8 mouse cellular contexts compared by ENCODE assay signal in genomic region chr6:17280939-17281756, GRCm38 (mm10). TPM values are rescaled to one million over a fixed set of nuclear protein-coding genes. Genes with fewer than 3 reads are reported as not detected.
A peak's percentile ranks its signal among the peaks of the same experiment; 100 is the strongest.
DNase-seq lines count a peak whose midpoint lies in the region; ATAC-seq and TF ChIP-seq lines count a peak whose summit lies in the region.

TSS of gene Cav2 (plus strand) at chr6:17281185.

- H3K36me3 ChIP-seq in heart, embryonic 10.5 days: no peaks in the 10 kb centered on the region
- H3K36me3 ChIP-seq in kidney, embryonic 14.5 days (ENCODE audit: control insufficient read depth, insufficient read depth, low read length): no peaks in the 10 kb centered on the region
- no peaks in the 10 kb centered on the region for H3K36me3 ChIP-seq in limb, embryonic 15.5 days
- H3K36me3 ChIP-seq in midbrain, embryonic 16.5 days (ENCODE audit: control insufficient read depth, insufficient read depth, low read length): no peaks in the 10 kb centered on the region

- WGBS in bone marrow, adult 2 months: under 1% methylated on average over 40 of the region's 40 CpGs
- whole genome bisulfite sequencing in heart, embryonic 10.5 days: under 1% methylated on average over 40 of the region's 40 CpGs
- WGBS in kidney, embryonic 14.5 days: 1% methylated on average over 40 of the region's 40 CpGs
- WGBS in limb, embryonic 15.5 days: under 1% methylated on average over 40 of the region's 40 CpGs
- WGBS in midbrain, embryonic 16.5 days: under 1% methylated on average over 40 of the region's 40 CpGs

- peak; percentile 92 for ATAC-seq in kidney, embryonic 14.5 days (ENCODE audit: low FRiP score, low TSS enrichment)
- peak; percentile 74; the same call in 1 of the 2 replicates for ATAC-seq in limb, embryonic 15.5 days (ENCODE audit: insufficient number of reproducible peaks, low FRiP score, low TSS enrichment, low read depth)
- ATAC-seq in midbrain, embryonic 16.5 days: peak; percentile 93

- peak; percentile 97 for DNase-seq in 3134 (ENCODE audit: extremely low read depth, insufficient read length, low spot score)
- DNase-seq in heart, embryonic 10.5 days (ENCODE audit: low spot score): peak; percentile 76
- DNase-seq in spleen, postnatal 10 days (ENCODE audit: low spot score in 2 of 2): peak; percentile 18 to 43

- TF ChIP-seq CTCF in bone marrow, adult 2 months (IDR thresholded peaks at IDR 0.05; ENCODE audit: control insufficient read depth, insufficient read depth, low read length): no peak
- TF ChIP-seq CTCF in embryonic fibroblast, embryonic 13.5 days (IDR thresholded peaks at IDR 0.05; ENCODE audit: borderline replicate concordance, insufficient read depth, low read length): no peak

- H3K9me3 ChIP-seq in heart, embryonic 10.5 days: no peaks in the 10 kb centered on the region
- H3K9me3 ChIP-seq in kidney, embryonic 14.5 days (ENCODE audit: control insufficient read depth, low read length): no peaks in the 10 kb centered on the region
- no peaks in the 10 kb centered on the region for H3K9me3 ChIP-seq in limb, embryonic 15.5 days
- no peaks in the 10 kb centered on the region for H3K9me3 ChIP-seq in midbrain, embryonic 16.5 days (replicated peaks; ENCODE audit: control insufficient read depth, low read length, poor library complexity, severe bottlenecking)

- H3K4me1 ChIP-seq in bone marrow, adult 2 months (ENCODE audit: control insufficient read depth, insufficient read depth, low read length): peaks cover 3% of the 10 kb centered on the region; the same call in 1 of the 2 replicates
- H3K4me1 ChIP-seq in embryonic fibroblast, embryonic 13.5 days (ENCODE audit: control insufficient read depth, insufficient read depth, low read length): peaks cover 4% of the 10 kb centered on the region; the same call in 1 of the 2 replicates
- peaks cover 11% of the 10 kb centered on the region; the same call in 1 of the 2 replicates for H3K4me1 ChIP-seq in heart, embryonic 10.5 days
- 0 out of 2 replicates have a peak, but pooled peaks cover 6% of the 10 kb centered on the region for H3K4me1 ChIP-seq in kidney, embryonic 14.5 days (ENCODE audit: control insufficient read depth, insufficient read depth, low read length)
- H3K4me1 ChIP-seq in limb, embryonic 15.5 days: peaks cover 16% of the 10 kb centered on the region
- H3K4me1 ChIP-seq in midbrain, embryonic 16.5 days (ENCODE audit: control insufficient read depth, insufficient read depth, low read length): peaks cover 4% of the 10 kb centered on the region; the same call in 1 of the 2 replicates

- peak within 1 kb of the TSS; percentile 64 for H3K9ac ChIP-seq in kidney, embryonic 14.5 days (ENCODE audit: low read depth, low read length)
- peak within 1 kb of the TSS; percentile 44 for H3K9ac ChIP-seq in limb, embryonic 15.5 days
- peak within 1 kb of the TSS; percentile 81 for H3K9ac ChIP-seq in midbrain, embryonic 16.5 days (ENCODE audit: low read depth, low read length)

- peaks cover 24% of the 10 kb centered on the region; the same call in 1 of the 2 replicates for H3K27me3 ChIP-seq in heart, embryonic 10.5 days (ENCODE audit: insufficient read depth, poor library complexity, severe bottlenecking)
- no peaks in the 10 kb centered on the region for H3K27me3 ChIP-seq in kidney, embryonic 14.5 days (ENCODE audit: control insufficient read depth, insufficient read depth, low read length)
- H3K27me3 ChIP-seq in limb, embryonic 15.5 days: 0 out of 2 replicates have a peak, but pooled peaks cover 4% of the 10 kb centered on the region
- H3K27me3 ChIP-seq in midbrain, embryonic 16.5 days (ENCODE audit: control insufficient read depth, insufficient read depth, low read depth, low read length): no peaks in the 10 kb centered on the region

- peak within 1 kb of the TSS; percentile 78 for H3K4me3 ChIP-seq in bone marrow, adult 2 months (replicated peaks; ENCODE audit: control insufficient read depth, low read depth, low read length)
- peak within 1 kb of the TSS; percentile 58 for H3K4me3 ChIP-seq in embryonic fibroblast, embryonic 13.5 days (ENCODE audit: insufficient read depth, low read length)
- H3K4me3 ChIP-seq in heart, embryonic 10.5 days: peak within 1 kb of the TSS; percentile 68
- H3K4me3 ChIP-seq in kidney, embryonic 14.5 days (ENCODE audit: low read length): peak within 1 kb of the TSS; percentile 38
- peak within 1 kb of the TSS; percentile 52 for H3K4me3 ChIP-seq in limb, embryonic 15.5 days
- H3K4me3 ChIP-seq in midbrain, embryonic 16.5 days (ENCODE audit: low read depth, low read length): peak within 1 kb of the TSS; percentile 70

- H3K4me2 ChIP-seq in kidney, embryonic 14.5 days (replicated peaks; ENCODE audit: low read depth, low read length): peak within 1 kb of the TSS; percentile 80
- H3K4me2 ChIP-seq in limb, embryonic 15.5 days: peak within 1 kb of the TSS; percentile 89
- peak within 1 kb of the TSS; percentile 99 for H3K4me2 ChIP-seq in midbrain, embryonic 16.5 days (ENCODE audit: low read length)

- peak within 1 kb of the TSS; percentile 15 for H3K27ac ChIP-seq in bone marrow, adult 2 months (ENCODE audit: control insufficient read depth, insufficient read depth, low read depth, low read length, poor library complexity)
- H3K27ac ChIP-seq in embryonic fibroblast, embryonic 13.5 days (ENCODE audit: insufficient read depth, low read length): peak within 1 kb of the TSS; percentile 67
- peak within 1 kb of the TSS; percentile 88 for H3K27ac ChIP-seq in heart, embryonic 10.5 days
- H3K27ac ChIP-seq in kidney, embryonic 14.5 days (ENCODE audit: low read depth, low read length): peak within 1 kb of the TSS; percentile 62; the same call in 1 of the 2 replicates
- peak within 1 kb of the TSS; percentile 81 for H3K27ac ChIP-seq in limb, embryonic 15.5 days
- no peak within 1 kb of the TSS for H3K27ac ChIP-seq in midbrain, embryonic 16.5 days (ENCODE audit: low read length)

- TF ChIP-seq POLR2A in bone marrow, adult 2 months (IDR thresholded peaks at IDR 0.05; ENCODE audit: borderline replicate concordance, control insufficient read depth, low read depth, low read length): peak; percentile 40; the same call in 1 of the 2 replicates
- TF ChIP-seq POLR2A in embryonic fibroblast, embryonic 13.5 days (IDR thresholded peaks at IDR 0.05; ENCODE audit: low read depth, low read length): peak; percentile 75

RNA-seq across cellular contexts. Expression of gene Cav2, which starts in this region (rescaled TPM):
- 0.83 and 3.0 TPM in 2 replicates for polyA plus RNA-seq in bone marrow, adult 2 months (2011; ENCODE audit: insufficient read depth, insufficient read length, low replicate concordance, missing spikeins)
- 45.6 and 74.2 TPM in 2 replicates for polyA plus RNA-seq in embryonic fibroblast, embryonic 13.5 days (2011; ENCODE audit: insufficient read length, low read depth, missing spikeins)
- 7.4 and 10.0 TPM in 2 replicates for polyA plus RNA-seq in heart, embryonic 10.5 days (2016; fragmentation: Nextera tagmentation; extraction: Ambion mirVana)
- 18.7 and 19.8 TPM in 2 replicates for polyA plus RNA-seq in kidney, embryonic 14.5 days (2014; fragmentation: Nextera tagmentation; extraction: Ambion mirVana)
- polyA plus RNA-seq in limb, embryonic 15.5 days (2015; fragmentation: Nextera tagmentation; extraction: Ambion mirVana): 32.6 and 38.6 TPM in 2 replicates
- polyA plus RNA-seq in midbrain, embryonic 16.5 days (2015; fragmentation: Nextera tagmentation; extraction: Ambion mirVana): 16.0 and 17.1 TPM in 2 replicates

Comparison
In these comparisons a context has a peak if more than half of its experiments do, and no peak if none do; other contexts are left out.
1. DNase-seq: peak in every context shown above with its lines; median percentile 97 in 3134; 76 in heart, embryonic 10.5 days; 30 in spleen, postnatal 10 days.